Mouse (Mus musculus): ENCODE measurements around the gene Lgmn. TPM values are rescaled to one million over a fixed set of nuclear protein-coding genes. Genes with fewer than 3 reads are reported as not detected.

Gene Lgmn
- total RNA-seq, 4 experiments from 2014 or later = 82.8 to 200 (median 127) TPM

DNA sequence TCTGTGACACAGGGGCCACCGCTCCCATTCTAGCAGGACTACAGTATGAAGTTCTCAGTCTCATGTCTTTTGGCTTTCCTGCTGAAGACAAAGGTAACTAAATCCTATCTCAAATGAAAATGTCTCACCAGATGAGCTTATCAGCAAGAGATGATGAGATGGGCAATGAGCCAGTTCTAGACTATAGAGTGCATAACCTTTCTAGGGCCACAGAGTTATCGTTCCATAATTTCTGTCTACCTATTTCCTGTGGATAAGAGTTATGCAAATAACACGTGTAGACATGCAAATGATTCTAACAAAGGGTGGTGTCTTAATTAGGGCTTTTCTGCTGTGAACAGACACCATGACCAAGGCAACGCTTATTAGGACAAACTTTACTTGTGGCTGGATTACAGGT lies 5.5 kb downstream of the Lgmn start:
- no peak for DNase-seq (ENCODE audit: low spot score in 2 of 2)

- no peak for DNase-seq (ENCODE audit: low spot score in 2 of 2)
Measured at GRCm38 (mm10) chr12:102432238-102432637, 7.4 kb downstream of the Lgmn start.

DNA sequence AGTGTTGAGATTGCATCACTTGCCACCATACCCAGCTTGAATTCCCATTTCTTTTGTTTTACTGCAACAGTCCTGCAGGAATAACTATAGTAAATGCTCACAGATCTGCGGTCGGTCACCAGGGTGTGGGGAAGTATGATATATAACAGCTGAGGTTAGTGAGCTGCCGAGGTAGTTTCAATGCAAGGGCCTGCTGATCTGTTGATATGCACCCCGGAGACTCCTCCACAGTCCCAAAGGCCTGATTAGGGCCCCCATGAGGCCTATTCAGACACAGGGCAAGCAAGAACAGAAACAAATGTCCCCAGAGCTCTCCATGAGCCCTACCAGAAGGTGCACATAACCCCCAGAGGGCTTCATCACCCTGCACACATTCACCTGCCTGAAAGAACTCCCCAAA lies 9.4 kb downstream of the Lgmn start:
- DNase-seq (ENCODE audit: low spot score in 2 of 2) = no peak

DNA sequence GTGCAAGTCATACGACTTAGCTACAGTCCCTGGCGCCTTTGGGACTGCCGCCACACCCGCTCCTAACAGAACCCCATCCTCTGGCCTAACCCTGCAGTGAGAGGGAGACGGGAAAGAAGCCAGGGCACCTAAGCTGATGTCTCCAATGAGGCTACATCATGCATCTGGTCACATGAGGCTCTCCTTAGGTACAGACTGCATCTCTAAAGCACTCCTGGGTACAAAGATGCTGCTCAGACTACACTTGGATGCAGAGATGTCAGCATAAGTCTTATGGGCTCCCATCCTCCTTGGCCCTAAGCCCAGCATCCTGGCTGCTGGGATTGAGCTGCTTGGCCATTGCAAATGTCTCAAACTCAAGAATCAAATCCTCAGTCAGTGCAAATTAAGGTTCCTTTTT lies 10.0 kb downstream of the Lgmn start:
- DNase-seq (ENCODE audit: low spot score in 2 of 2) = no peak

GRCm38 (mm10) chr12:102426285-102426684 lies 13.3 kb downstream of the Lgmn start:
- no peak for DNase-seq (ENCODE audit: low spot score in 2 of 2)

DNA sequence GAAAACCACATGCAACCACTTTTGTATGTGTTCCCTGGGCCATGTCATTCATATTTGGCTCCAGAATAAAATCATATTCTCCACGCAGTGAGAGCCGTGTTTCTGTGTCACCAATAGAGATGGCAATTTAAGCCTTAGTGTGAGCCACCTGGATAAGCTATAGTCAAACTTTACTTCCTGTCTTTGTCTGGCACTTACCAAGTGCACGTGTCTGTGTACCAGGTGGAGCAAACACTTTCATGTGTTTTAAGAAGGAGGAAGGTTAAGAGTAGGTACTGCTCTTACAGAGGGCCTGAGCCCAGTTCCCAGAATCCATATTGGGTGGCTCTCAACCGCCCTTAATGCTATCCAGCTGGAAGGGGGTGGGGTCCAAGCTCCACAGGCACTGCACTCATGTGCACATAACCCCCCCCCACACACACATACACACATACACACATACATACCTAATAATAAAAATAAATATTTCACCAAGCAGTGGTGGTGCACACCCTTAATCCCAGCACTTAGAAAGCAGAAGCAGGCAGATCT lies 14.5 kb downstream of the Lgmn start:
- no peak for DNase-seq (ENCODE audit: low spot score in 2 of 2)

DNA sequence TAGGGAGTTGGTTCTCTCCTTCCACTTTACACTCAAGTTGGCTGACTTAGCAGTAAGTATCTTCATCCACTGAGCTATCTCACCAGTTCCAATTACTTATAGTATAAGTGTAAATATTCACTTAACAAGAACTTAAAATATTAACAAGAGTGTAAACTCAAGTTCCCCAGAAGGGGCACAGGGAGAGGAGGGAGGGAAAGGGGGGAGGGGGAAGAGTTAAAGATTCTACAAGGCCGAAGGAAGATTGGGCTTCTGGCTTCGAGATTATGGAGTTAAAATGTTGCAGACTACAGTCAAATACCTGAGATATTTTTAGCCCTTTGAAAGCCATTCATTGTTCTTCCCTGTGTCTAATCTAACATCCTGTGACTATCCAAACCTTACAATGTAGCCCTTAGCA lies 15.2 kb downstream of the Lgmn start:
- no peak for DNase-seq (ENCODE audit: low spot score in 2 of 2)

GRCm38 (mm10) chr12:102423625-102424024 lies 16.0 kb downstream of the Lgmn start:
- no peak for DNase-seq (ENCODE audit: low spot score in 2 of 2)

- no peak for DNase-seq (ENCODE audit: low spot score in 2 of 2)
Measured at GRCm38 (mm10) chr12:102422623-102423320, 16.8 kb downstream of the Lgmn start.

- no peak for DNase-seq (ENCODE audit: low spot score in 2 of 2)
Measured at GRCm38 (mm10) chr12:102422065-102422464, 17.5 kb downstream of the Lgmn start.

GRCm38 (mm10) chr12:102420168-102420890 lies 19.3 kb downstream of the Lgmn start:
- DNase-seq (ENCODE audit: low spot score in 2 of 2) = no peak

- DNase-seq (ENCODE audit: low spot score in 2 of 2) = peak in 1 of 2 experiments; percentile 34
Measured at GRCm38 (mm10) chr12:102419544-102419943, 20.1 kb downstream of the Lgmn start.

GRCm38 (mm10) chr12:102417701-102418100 lies 21.9 kb downstream of the Lgmn start:
- no peak for DNase-seq (ENCODE audit: low spot score in 2 of 2)

DNA sequence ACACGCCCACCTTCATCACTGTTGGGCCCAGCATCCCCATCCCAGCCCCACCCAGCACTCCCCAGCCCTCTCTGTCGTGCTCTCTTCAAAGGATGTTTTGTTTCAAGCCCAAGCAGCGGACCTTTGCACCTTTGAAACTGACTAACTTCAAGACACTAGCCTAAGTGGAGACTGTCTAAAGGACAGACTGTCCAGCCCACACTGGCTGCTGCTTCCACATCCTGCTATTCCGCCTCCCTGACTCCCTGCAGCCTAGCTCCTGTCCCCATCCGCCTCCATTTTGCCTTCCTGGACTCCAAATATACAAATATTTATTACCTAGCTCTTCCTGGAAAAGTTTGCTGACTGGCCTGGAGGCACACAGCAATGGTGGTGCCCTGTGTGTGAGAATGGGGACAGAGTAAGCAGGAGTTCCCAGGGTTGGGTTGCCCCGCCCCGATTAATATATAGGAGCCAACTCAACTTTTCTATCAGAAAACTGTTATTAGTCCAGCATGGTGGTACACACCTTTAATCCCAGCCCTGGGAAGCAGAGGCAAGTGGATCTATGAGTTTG lies 22.6 kb downstream of the Lgmn start:
- no peak for DNase-seq (ENCODE audit: low spot score in 2 of 2)

GRCm38 (mm10) chr12:102416391-102416837 lies 23.2 kb downstream of the Lgmn start:
- DNase-seq (ENCODE audit: low spot score in 2 of 2) = no peak

DNA sequence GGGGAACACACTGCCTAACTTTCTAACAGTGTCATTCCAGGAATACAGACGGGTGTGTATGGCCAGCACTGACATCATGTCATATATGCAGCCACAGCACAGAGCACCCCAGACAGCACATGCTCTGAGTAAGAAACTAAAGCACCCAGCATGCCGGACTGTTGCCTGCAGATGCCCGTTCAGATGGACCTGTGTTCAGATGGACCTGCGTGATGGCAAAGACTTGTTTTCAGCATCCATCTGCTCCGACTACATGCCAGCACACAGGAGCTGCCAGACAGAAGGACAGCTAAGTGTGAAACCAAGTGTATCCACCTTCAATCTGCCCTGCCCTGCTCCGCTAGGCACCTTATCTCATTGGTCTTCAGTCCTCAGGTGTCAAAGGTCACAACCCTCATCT lies 24.9 kb downstream of the Lgmn start:
- DNase-seq (ENCODE audit: low spot score in 2 of 2) = no peak

- DNase-seq (ENCODE audit: low spot score in 2 of 2) = no peak
Measured at GRCm38 (mm10) chr12:102413171-102413570, 26.4 kb downstream of the Lgmn start.

- no peak for DNase-seq (ENCODE audit: low spot score in 2 of 2)
Measured at GRCm38 (mm10) chr12:102398588-102398987, 41.0 kb downstream of the Lgmn start.

DNA sequence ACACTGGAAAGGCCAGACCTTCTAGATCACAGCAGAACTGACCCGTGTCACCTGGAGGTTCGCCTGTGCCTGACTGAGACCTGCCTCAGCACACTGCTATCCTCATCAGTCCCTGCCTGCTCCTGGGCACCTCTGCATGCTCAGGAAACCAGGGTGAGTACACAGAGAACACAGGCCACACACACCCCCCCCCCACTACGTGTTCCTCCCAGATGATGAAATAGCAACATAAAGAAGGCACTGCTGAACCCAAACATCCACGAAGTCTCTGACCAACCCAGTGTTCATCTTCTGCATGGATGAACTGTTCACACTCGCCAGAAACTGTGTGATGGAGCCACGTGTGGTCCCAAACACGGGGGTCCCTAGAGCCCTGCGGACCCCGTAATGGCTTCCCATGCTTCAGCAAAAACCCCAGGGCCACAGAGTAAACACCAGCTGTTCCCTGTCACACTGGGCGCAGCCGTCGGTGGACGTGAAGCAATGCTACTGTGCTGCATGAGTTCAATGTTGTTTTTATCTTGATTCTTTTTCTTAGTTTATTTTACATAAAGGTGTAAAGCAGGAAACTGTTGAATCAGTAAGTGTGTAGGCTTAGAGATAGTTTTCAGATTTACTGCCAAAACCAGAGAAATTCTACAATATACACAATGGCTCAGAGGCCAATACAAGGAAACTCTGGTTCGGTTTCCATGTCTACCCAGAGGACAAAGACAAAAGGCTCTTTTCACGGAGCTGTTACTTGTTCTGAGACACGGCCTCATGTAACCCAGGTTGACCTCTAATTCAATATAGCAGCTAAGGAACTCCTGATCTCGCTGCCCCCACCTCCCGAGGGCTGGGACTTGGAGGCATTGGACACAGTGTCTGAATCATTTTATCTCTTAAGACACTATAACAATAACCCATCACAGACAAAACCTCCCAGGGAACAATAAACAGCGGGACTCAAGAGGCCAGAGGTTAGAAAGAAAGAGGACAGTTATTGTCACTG lies 43.3 kb downstream of the Lgmn start:
- no peak for DNase-seq (ENCODE audit: low spot score in 2 of 2)

- DNase-seq (ENCODE audit: low spot score in 2 of 2) = no peak
Measured at GRCm38 (mm10) chr12:102395537-102395936, 44.1 kb downstream of the Lgmn start.

- no peak for DNase-seq (ENCODE audit: low spot score in 2 of 2)
Measured at GRCm38 (mm10) chr12:102394496-102394895, 45.1 kb downstream of the Lgmn start.

Measured in layer of hippocampus, adult 8-10 months (tissue).